Mouse (Mus musculus): Measurements from ENCODE around the gene Pigb.
"Not testable (repeated sequence)": the region's sequence is repeated elsewhere in the genome, so short reads cannot be mapped to it uniquely, and the experiment has no call there.

Gene Pigb

GRCm38 (mm10) chr9:73040080-73040479 lies at the start of gene Pigb:
TSS of gene Pigb (minus strand) at chr9:73040378.
- no peak for DNase-seq (ENCODE audit: low spot score in 2 of 2)

- peak in 1 of 2 experiments; percentile 30 for DNase-seq (ENCODE audit: low spot score in 2 of 2)
These were observed 49.2 kb upstream of the Pigb start for GRCm38 (mm10) chr9:73089222-73089920.

GRCm38 (mm10) chr9:73087581-73087980 lies 47.4 kb upstream of the Pigb start:
- DNase-seq (ENCODE audit: low spot score in 2 of 2), result no peak

- no peak for DNase-seq (ENCODE audit: low spot score in 2 of 2)
These were observed 46.9 kb upstream of the Pigb start for GRCm38 (mm10) chr9:73087121-73087520.

GRCm38 (mm10) chr9:73085845-73086244 lies 45.7 kb upstream of the Pigb start:
- peak in 1 of 2 experiments; percentile 20 for DNase-seq (ENCODE audit: low spot score in 2 of 2)

GRCm38 (mm10) chr9:73083956-73084355 lies 43.8 kb upstream of the Pigb start:
- no peak for DNase-seq (ENCODE audit: low spot score in 2 of 2)

GRCm38 (mm10) chr9:73082291-73083000 lies 42.3 kb upstream of the Pigb start:
- no peak for DNase-seq (ENCODE audit: low spot score in 2 of 2)

GRCm38 (mm10) chr9:73079801-73080325 lies 39.7 kb upstream of the Pigb start:
- no peak for DNase-seq (ENCODE audit: low spot score in 2 of 2)

- not testable (repeated sequence) for DNase-seq (ENCODE audit: low spot score in 2 of 2)
These were observed 39.2 kb upstream of the Pigb start for GRCm38 (mm10) chr9:73079349-73079748.

GRCm38 (mm10) chr9:73073169-73073568 lies 33.0 kb upstream of the Pigb start:
- DNase-seq (ENCODE audit: low spot score in 2 of 2), result no peak

GRCm38 (mm10) chr9:73072426-73072825 lies 32.2 kb upstream of the Pigb start:
- DNase-seq (ENCODE audit: low spot score in 2 of 2), result no peak

- no peak for DNase-seq (ENCODE audit: low spot score in 2 of 2)
These were observed 30.9 kb upstream of the Pigb start for GRCm38 (mm10) chr9:73070971-73071659.

- DNase-seq (ENCODE audit: low spot score in 2 of 2), result no peak
These were observed 28.5 kb upstream of the Pigb start for GRCm38 (mm10) chr9:73068688-73069087.

- peak in 1 of 2 experiments; percentile 23 for DNase-seq (ENCODE audit: low spot score in 2 of 2)
These were observed 28.1 kb upstream of the Pigb start for GRCm38 (mm10) chr9:73068230-73068679.

- DNase-seq (ENCODE audit: low spot score in 2 of 2), result no peak
These were observed 26.9 kb upstream of the Pigb start for GRCm38 (mm10) chr9:73067086-73067485.

GRCm38 (mm10) chr9:73063621-73064290 lies 23.6 kb upstream of the Pigb start:
- DNase-seq (ENCODE audit: low spot score in 2 of 2), result no peak

GRCm38 (mm10) chr9:73059224-73059623 lies 19.0 kb upstream of the Pigb start:
- DNase-seq (ENCODE audit: low spot score in 2 of 2), result no peak

- DNase-seq (ENCODE audit: low spot score in 2 of 2), result no peak
These were observed 15.3 kb upstream of the Pigb start for GRCm38 (mm10) chr9:73055441-73055911.

GRCm38 (mm10) chr9:73050606-73051005 lies 10.4 kb upstream of the Pigb start:
- DNase-seq (ENCODE audit: low spot score in 2 of 2), result no peak

GRCm38 (mm10) chr9:73049833-73050232 lies 9.7 kb upstream of the Pigb start:
- no peak for DNase-seq (ENCODE audit: low spot score in 2 of 2)

- DNase-seq (ENCODE audit: low spot score in 2 of 2), result no peak
These were observed 8.7 kb upstream of the Pigb start for GRCm38 (mm10) chr9:73048927-73049326.

GRCm38 (mm10) chr9:73047906-73048305 lies 7.7 kb upstream of the Pigb start:
- no peak for DNase-seq (ENCODE audit: low spot score in 2 of 2)
